Mouse (Mus musculus) bone marrow, adult 2 months (tissue): Measurements from ENCODE around the gene Stk4.

Experiments
- CTCF ChIP-seq: fragments of 200-500 bp; IDR thresholded peaks from 2 replicates; pipeline ENCODE4 v1.5.1; 2011; ENCODE audit warnings: low read length, control low read depth; ENCODE audit not compliant: control insufficient read depth, insufficient read depth
- POLR2A ChIP-seq: fragments of 200-500 bp; IDR thresholded peaks from 2 replicates; pipeline ENCODE4 v1.6.1; 2011; ENCODE audit warnings: low read depth, mild to moderate bottlenecking, control low read depth, low read length, borderline replicate concordance; ENCODE audit not compliant: control insufficient read depth

DNA sequence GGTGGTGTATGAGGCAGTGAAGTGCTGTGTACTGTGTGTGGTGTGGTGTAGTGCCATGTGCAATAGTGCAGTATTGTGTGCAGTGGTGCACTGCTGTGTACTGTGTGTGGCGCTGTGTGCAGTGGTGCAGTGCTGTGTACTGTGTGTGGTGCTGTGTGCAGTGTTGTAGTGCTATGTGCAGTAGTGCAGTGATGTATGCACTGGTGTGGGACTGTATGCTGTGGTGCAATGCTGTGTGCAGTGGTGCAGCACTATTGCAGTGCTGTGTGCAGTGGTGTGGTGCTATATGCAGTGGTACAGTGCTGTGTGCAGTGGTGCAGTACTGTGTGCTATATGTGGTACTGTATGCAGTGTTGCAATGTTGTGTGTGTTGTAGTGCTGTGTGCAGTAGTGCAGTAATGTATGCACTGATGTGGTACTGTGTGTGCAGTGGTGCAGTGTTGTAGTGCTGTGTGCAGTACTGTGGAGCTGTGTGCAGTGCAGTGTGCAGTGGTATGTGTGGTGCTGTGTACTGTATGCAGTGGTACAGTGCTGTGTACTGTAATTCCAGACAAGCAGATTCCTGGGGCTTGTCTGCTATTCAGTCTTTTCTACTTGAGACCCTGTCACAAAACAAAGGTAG lies 31.6 kb upstream of the Stk4 start:
- TF ChIP-seq CTCF: no peak
- no peak for TF ChIP-seq POLR2A
